Mouse (Mus musculus) bone marrow macrophage, adult 2 months (primary cell): ENCODE data around the gene Unc45a. TPM values are rescaled to one million over a fixed set of nuclear protein-coding genes. Genes with fewer than 3 reads are reported as not detected.

Source experiments
- H3K27ac ChIP-seq: 2 replicates; pipeline ENCODE4 v1.5.1; 2012; ENCODE audit warnings: low read depth, low read length; ENCODE audit not compliant: insufficient read depth
- H3K4me1 ChIP-seq: 2 replicates; pipeline ENCODE4 v1.6.1; 2012; ENCODE audit warnings: low read length; ENCODE audit not compliant: control insufficient read depth, insufficient read depth
- H3K4me3 ChIP-seq: 2 replicates; pipeline ENCODE4 v1.5.1; 2012; ENCODE audit warnings: mild to moderate bottlenecking, low read length, moderate library complexity; ENCODE audit not compliant: insufficient read depth
- CTCF ChIP-seq: IDR thresholded peaks from 2 replicates; pipeline ENCODE4 v1.5.1; 2012; ENCODE audit warnings: low read depth, mild to moderate bottlenecking, low read length, moderate library complexity
- POLR2A ChIP-seq: IDR thresholded peaks from 2 replicates; pipeline ENCODE4 v1.6.1; 2012; ENCODE audit warnings: mild to moderate bottlenecking, low read depth, low read length, borderline replicate concordance
- polyA plus RNA-seq: library from polyadenylated mRNA; stranded (reverse); fragments of >200 nt; gene quantifications from 2 replicates; pipeline ENCODE4 v1.2.4, GENCODE M21; 2012; ENCODE audit not compliant: missing spikeins, insufficient read depth, insufficient read length

Gene Unc45a
- polyA plus RNA-seq, 1 experiment = 17.6 TPM

- no peaks in the 10 kb centered on the region for H3K4me1 ChIP-seq
- H3K27ac ChIP-seq = no peak overlapping the region
- TF ChIP-seq CTCF (no peak), POLR2A (no peak)
- no peak overlapping the region for H3K4me3 ChIP-seq
Measured at GRCm38 (mm10) chr7:80315733-80316132, 25.1 kb downstream of the Unc45a start.

GRCm38 (mm10) chr7:80310771-80311170, 30.0 kb downstream of the Unc45a start:
- Histone ChIP-seq H3K4me3 (no peak overlapping the region), H3K27ac (no peak overlapping the region), H3K4me1 (no peaks in the 10 kb centered on the region)
- TF ChIP-seq POLR2A (no peak), CTCF (no peak)

GRCm38 (mm10) chr7:80307766-80308165, 33.0 kb downstream of the Unc45a start:
- Histone ChIP-seq H3K4me3 (no peak overlapping the region), H3K27ac (no peak overlapping the region), H3K4me1 (no peaks in the 10 kb centered on the region)
- TF ChIP-seq POLR2A = no peak

GRCm38 (mm10) chr7:80301522-80301921, 39.3 kb downstream of the Unc45a start:
- Histone ChIP-seq H3K27ac (no peak overlapping the region), H3K4me1 (peaks cover 25% of the 10 kb centered on the region), H3K4me3 (no peak overlapping the region)
- TF ChIP-seq POLR2A = no peak
- TF ChIP-seq CTCF = no peak

GRCm38 (mm10) chr7:80299568-80299967, 41.2 kb downstream of the Unc45a start:
- H3K4me3 ChIP-seq = 0 out of 2 replicates have a peak overlapping the region, but pooled peaks have one; percentile 2
- H3K27ac ChIP-seq = no peak overlapping the region
- TF ChIP-seq CTCF = no peak
- no peak for TF ChIP-seq POLR2A
- H3K4me1 ChIP-seq = peaks cover 27% of the 10 kb centered on the region

GRCm38 (mm10) chr7:80298754-80299153, 42.1 kb downstream of the Unc45a start:
- peaks cover 27% of the 10 kb centered on the region for H3K4me1 ChIP-seq
- no peak for TF ChIP-seq CTCF
- no peak for TF ChIP-seq POLR2A
- H3K27ac ChIP-seq = no peak overlapping the region
- H3K4me3 ChIP-seq = no peak overlapping the region

GRCm38 (mm10) chr7:80297041-80297440, 43.8 kb downstream of the Unc45a start:
- Histone ChIP-seq H3K27ac (no peak overlapping the region), H3K4me1 (peaks cover 30% of the 10 kb centered on the region), H3K4me3 (no peak overlapping the region)
- TF ChIP-seq POLR2A (no peak), CTCF (no peak)

GRCm38 (mm10) chr7:80296462-80296861, 44.3 kb downstream of the Unc45a start:
- TF ChIP-seq POLR2A (no peak), CTCF (no peak)
- H3K4me3 ChIP-seq = no peak overlapping the region
- no peak overlapping the region for H3K27ac ChIP-seq

GRCm38 (mm10) chr7:80294764-80295648, 45.8 kb downstream of the Unc45a start:
- Histone ChIP-seq H3K27ac (peak overlapping the region; percentile 26), H3K4me3 (peak overlapping the region; percentile 70), H3K4me1 (peaks cover 29% of the 10 kb centered on the region)
- no peak for TF ChIP-seq CTCF
- no peak for TF ChIP-seq POLR2A

More at GRCm38 (mm10) chr7:80296462-80296861, 44.3 kb downstream of the Unc45a start:
- H3K4me1 ChIP-seq = peaks cover 30% of the 10 kb centered on the region

GRCm38 (mm10) chr7:80294062-80294763, 46.6 kb downstream of the Unc45a start, which contains the start of gene Prc1:
Gene Prc1 (plus strand): TSS chr7:80294450.
- Histone ChIP-seq H3K27ac (peak within 1 kb of the TSS; percentile 31), H3K4me1 (peaks cover 21% of the 10 kb centered on the region), H3K4me3 (peak within 1 kb of the TSS; percentile 70)
- TF ChIP-seq CTCF = no peak
- TF ChIP-seq POLR2A = no peak
